Mouse (Mus musculus) brain, adult 2 months (tissue): ENCODE measurements around the gene Gnas.
"Not testable (repeated sequence)": the region's sequence is repeated elsewhere in the genome, so short reads cannot be mapped to it uniquely, and the experiment has no call there.

Experiments used
- DNase-seq: peaks from one replicate; pipeline ENCODE4 v3.0.0; 2011; ENCODE audit warnings: low read depth, low spot score

The Gnas gene

DNA sequence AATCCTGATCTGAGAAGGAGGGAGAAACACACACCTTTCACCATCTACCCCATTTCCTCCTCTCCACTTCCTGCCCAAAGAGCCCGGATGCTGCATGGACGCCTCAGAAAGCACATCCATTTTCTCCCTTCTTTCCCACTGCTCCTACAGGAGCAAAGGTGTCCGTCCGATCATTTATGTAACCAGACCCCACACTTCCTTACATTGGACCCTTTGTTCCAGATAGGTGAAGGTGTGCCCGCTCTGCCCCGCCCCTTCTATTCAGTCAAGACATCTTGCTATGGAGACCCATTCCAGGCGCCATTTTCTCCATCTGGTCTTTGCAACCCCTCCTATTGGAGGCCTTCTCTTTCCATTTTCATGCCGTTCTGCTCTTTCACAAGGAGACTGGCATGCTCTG lies 10.3 kb downstream of the Gnas start:
- no peak for DNase-seq

DNA sequence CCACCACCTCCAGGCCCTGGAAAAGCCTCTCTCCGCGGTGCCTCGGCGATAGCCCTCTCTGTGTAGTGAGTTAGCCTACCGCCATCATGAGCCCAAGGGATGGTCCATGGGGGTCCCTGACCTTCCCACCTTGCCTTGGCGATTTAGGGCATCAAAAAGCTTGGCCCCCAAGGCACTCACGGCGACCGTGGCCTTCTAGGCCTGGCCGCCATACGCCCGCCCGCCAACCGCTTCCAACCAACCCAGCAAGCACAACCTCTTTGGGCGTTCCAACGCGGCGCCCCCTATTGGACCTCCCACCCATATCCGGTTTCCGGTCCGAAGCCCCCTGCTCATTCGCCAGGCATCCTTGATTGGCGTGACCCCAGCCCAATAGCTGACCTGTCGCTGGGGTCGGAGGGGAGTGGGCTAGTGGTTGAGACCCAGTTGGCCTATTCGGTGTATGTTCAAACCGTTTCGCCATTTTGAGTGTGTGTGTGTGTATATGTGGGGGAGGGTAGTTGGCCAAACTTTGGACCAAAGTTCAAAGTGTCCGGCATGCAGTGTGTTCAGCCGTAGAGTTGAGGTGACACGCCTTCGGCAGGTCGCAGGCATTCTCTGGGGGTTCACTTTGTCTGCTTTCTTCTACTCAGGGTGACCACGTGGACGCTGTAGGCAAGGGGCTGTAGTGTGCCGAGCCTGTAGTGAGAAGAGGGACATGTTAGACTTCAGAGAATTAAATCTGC lies 11.2 kb downstream of the Gnas start:
- DNase-seq: peak; percentile 53

DNA sequence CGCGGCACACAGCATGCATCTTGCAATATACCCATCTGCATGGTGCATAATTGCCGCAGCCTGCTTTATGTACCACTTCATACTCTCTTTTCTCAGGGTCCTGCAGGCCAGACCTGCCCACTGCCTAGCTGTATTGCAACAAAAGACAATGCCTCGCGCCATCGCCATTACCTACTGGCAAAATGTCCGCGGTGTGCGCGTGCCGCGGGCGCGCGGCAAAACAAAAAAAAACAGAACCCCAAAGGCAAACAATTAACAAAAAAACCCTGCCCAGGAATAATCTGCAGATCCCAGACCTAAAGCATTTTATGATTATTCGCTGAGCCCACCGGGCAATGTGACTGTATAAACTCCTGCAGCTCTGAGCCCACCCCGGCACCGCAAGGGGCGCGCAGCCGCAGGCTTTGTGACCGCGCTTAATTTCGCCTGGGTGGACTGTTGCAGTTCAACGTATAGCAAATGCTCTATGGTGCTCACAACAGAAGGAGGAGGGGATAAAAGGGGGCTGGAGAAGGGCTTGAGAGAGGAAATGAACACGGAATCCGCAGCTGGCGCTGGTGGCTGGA lies 11.9 kb downstream of the Gnas start:
- DNase-seq: no peak

DNA sequence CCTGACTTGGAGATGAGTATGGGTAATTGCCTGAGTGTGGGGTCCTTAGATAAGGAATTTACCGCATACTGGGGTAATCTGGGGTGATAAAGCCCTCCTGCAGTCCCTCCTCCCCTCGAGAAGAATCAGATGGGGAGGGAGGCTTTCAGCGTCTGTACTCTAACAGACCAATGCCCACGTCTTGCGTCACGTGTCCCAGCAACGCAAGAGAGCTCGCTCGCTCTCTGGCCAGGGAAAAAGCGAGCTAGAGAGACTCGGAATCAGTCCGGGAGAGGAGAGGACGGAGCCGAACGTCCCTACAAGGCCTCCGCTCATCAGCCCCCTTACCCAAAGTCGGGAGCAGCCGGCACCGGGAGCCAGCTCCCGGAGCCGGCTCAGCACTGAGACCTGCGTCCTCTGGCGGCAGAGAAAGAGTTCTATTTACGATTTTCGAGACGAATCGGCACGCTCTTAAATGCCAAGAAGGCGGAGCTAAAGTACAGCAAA lies 13.0 kb downstream of the Gnas start:
- DNase-seq: peak; percentile 23

DNA sequence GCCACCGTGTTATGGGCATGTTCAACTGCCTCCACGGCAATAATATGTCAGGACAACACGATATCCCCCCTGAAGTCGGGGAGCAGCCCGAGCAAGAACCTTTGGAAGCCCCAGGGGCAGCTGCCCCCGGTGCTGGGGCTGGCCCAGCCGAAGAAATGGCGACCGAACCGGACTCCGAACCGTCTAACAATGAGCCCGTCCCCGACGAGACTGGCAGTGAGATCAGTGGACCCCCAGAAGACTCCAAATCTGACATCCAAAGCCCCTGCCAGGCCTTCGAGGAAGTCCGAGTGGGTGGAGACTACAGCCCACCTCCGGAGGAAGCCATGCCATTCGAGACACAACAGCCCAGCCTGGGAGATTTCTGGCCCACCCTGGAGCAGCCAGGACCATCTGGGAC lies 13.7 kb downstream of the Gnas start:
- no peak for DNase-seq

DNA sequence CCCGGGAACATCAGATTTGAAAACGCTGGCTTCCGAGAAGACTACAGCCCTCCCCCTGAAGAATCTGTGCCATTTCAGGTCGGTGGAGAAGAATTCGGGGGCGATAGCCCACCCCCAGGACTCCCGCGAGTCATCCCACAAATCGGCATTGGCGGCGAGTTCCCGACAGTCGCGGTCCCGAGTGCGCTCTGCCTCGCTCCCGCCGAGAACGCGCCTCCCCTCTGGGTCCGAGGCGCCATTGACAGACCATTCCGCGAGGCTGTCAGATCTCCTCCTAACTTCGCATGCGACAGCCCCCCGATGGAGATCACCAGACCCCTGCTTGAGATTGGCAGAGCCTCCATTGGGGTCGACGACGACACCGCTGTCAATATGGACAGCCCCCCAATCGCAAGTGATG lies 14.4 kb downstream of the Gnas start:
- DNase-seq: no peak

DNA sequence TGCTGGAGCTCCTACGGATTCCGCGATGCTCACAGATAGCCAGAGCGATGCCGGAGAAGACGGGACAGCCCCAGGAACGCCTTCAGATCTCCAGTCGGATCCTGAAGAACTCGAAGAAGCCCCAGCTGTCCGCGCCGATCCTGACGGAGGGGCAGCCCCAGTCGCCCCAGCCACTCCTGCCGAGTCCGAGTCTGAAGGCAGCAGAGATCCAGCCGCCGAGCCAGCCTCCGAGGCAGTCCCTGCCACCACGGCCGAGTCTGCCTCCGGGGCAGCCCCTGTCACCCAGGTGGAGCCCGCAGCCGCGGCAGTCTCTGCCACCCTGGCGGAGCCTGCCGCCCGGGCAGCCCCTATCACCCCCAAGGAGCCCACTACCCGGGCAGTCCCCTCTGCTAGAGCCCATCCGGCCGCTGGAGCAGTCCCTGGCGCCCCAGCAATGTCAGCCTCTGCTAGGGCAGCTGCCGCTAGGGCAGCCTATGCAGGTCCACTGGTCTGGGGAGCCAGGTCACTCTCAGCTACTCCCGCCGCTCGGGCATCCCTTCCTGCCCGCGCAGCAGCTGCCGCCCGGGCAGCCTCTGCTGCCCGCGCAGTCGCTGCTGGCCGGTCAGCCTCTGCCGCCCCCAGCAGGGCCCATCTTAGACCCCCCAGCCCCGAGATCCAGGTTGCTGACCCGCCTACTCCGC lies 15.1 kb downstream of the Gnas start:
- no peak for DNase-seq

DNA sequence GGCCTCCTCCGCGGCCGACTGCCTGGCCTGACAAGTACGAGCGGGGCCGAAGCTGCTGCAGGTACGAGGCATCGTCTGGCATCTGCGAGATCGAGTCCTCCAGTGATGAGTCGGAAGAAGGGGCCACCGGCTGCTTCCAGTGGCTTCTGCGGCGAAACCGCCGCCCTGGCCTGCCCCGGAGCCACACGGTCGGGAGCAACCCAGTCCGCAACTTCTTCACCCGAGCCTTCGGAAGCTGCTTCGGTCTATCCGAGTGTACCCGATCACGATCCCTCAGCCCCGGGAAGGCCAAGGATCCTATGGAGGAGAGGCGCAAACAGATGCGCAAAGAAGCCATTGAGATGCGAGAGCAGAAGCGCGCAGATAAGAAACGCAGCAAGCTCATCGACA lies 15.6 kb downstream of the Gnas start:
- no peak for DNase-seq

DNA sequence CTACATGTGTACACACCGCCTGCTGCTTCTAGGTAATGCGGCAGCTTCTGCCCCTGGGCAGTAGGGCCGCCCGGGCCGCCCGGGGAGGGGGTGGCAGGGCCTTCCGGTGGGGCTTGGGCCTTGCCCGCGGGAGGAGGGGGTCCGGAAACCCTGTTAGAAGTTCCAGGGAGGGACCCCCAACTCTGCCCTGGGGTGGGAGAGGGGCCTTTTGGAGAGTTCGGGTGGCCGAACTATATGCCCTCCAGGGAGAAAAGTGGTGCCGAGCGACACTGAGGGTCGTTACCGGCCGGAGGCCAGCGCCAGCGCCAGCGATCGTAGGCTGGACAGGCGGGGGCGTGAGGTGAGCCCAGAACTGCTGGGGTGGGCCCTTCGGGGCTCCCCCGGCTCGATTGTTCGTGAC lies 16.1 kb downstream of the Gnas start:
- no peak for DNase-seq

DNA sequence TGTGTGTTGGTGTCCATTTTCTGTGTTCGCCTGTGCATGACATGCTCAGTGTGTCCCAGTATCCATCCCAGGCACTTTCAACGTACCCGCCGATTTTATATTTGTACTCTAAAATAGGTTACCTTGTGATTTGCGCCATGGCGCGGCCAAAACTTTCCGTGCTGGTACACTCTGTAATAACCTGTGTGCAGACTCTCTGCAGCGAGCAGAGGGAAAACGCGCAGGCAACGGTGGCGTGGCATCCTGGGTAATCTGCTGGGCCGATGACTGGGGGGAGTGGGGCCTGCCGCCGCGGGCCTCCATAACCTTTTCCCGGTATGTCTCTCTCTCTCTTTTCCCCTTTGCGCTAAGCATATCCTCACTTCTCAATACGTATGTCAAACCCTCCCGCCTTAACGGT lies 16.5 kb downstream of the Gnas start:
- DNase-seq: no peak

DNA sequence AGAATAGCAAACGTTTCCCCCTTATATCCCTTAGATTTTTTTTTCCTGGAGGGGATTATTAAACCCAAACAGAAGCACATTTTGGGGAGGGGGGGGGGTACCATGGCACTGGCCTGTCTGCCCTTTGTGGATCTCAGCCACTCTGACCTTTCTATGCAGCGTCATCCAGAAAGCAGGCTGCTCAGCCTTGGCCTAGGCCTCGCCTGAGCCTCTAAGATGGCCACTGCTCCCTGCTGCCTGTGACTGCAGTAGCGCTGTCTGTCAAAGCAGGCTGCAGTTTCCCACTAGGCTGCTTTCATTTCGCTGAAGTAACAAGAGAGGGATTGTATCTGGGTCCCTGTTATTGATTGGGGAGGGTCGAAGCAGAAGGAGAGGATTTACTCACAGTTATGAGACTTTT lies 18.4 kb downstream of the Gnas start:
- DNase-seq: no peak

DNA sequence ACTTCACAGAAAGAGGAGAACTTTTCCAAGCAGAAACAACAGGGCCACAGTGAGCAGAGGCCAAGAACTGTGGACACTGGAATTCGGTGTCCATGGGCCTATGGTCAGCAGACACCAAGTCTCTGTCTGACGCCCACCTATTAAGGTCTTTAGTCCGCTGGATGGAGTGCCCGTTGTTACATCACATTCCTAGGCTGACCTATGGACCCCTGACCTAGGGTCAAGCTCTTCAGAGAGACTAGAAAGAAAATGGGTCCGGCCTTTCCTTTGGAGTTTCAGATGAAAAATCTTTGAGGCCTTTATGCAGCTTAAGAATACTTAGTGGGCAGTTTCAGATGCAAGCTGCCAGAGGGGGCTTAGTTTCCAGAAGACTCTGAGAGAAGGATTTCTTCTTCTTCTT lies 21.5 kb downstream of the Gnas start:
- DNase-seq: no peak

DNA sequence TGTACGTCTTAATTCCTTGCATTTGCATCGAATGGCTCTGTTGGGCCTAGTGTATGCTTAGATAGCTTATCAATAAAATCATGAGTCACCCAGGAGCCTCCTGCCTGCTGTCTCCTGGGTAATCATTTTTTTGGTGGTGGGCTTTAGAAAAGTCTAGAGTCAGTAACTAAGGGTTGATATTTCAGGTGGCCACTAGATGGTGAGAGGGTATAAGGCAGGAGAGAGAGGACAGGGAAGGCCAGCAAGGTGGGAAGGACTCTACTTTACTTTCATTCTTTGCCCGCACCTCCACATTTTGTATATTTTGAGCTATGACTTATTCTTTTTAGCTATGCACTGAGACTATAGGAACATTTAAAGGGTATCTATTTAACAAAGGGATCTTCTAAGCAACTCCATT lies 23.8 kb downstream of the Gnas start:
- no peak for DNase-seq

DNA sequence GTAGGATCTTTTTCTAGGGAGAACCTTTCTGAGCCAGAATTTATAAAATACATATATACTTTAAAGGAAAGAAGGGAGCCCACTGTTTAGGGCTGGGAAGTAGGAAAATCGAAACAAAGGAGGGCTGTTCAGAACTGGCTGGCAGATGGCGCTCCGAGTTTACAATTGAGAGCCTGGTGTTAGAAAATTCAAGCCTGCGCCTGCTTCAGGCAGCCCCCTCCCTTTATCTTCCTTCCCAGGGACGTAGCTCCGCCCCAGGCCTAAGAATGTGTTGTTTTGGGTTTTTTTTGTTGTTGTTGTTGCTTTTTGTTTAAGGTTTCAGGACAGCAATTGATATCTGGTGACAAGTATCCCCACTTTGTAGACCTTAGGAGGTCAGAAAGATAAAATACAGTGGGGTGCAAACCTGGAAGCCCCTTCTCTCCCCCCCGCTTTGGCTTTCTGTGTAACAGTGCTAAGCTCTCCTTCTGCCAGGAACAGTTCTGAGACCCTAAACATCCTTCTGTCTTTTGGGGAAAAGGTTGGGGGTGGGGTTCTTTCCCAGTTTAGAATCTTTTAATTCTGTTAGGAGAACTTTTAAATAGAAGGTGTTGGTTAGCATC lies 26.9 kb downstream of the Gnas start:
- DNase-seq: peak; percentile 67

DNA sequence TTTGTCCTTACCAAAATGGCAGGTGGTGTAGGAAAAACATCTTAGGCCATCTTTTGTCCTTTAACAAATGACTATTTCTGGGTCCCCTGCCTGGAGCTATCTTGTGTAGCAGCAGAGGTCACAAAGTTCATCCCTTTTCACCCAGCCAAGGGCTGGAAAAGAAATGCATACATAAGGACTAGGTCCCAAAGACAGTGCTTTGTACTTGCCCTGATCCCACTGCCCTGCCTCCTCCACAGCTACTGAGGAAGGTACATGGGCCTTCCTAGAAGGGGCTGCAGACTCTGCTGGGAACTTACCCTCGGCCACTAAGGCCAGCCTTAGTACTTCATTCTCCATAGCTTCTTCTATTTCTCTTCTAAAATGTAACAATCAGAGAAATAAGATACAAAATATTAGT lies 27.5 kb downstream of the Gnas start:
- no peak for DNase-seq

DNA sequence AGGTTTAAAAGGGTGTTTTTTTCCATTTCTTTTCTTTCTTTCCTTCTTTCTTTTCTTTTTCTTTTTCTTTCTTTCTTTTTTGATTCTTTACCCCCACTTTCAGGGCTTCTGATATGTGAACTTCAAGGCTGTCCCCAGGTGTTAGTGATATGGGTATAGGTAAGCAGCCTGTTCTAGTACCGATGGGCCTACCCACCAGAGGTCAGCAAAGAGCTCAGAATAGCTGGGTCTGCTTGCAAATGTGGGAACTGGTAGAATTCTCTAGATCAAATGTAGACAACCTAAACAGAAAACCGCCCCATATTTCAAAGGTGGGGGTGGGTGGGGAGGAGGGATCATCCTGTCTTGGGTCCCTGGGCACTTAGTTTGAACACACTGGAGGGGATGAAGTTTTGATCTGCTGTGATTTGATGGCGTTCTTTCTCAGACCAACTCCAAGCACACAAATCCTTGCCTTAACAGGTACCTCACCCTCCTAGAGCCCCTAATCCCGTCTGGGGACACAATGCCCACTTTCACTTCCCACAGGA lies 28.1 kb downstream of the Gnas start:
- DNase-seq: peak; percentile 88

DNA sequence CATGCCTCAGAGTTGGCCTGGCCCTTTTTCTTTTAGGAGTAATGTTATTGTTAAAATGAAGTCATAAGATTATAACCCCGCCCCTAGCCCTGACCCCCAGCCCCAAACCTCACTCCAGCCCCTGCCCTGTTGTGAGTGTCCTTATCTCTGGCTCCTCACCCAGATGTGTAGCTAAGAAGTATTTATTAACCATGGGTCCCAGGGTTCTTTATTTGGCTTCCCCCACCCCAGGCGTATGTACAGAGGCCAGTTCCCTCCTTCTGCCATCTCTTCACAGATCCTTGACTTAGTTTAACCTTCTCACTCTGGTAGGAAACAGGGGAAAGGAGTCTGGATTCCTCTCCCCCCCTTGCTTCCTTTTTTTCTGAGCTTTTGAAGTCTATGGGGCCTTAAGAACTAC lies 28.5 kb downstream of the Gnas start:
- DNase-seq: no peak

DNA sequence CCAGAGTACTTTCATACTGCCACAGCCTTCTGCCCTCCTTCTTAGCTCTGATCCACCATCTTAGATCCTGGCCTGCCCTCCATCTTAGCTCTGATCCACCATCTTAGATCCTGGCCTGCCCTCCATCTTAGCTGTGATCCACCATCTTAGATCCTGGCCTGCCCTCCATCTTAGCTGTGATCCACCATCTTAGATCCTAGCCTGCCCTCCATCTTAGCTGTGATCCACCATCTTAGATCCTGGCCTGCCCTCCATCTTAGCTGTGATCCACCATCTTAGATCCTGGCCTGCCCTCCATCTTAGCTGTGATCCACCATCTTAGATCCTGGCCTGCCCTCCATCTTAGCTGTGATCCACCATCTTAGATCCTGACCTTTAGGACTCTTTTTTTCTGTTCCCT lies 31.3 kb downstream of the Gnas start:
- DNase-seq: not testable (repeated sequence)

DNA sequence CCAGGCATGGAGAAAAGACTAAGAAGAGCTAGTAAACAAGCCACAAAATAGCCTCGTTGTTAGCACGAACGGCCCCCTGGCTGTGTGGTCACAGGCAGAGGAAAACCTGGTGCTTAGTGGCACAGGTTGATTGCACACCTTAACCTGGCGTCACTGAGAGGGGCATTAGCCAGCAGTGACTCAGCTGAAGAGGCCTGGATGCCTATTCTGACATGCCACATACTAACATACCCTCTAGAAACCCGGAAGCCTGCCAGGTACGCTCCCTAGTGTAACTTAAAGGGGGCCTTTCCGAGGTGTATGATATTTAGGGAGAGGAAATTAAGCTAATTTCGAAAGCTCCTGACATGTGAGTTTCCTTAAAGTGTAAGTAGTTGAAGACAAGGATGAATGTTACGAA lies 32.5 kb downstream of the Gnas start:
- DNase-seq: no peak

DNA sequence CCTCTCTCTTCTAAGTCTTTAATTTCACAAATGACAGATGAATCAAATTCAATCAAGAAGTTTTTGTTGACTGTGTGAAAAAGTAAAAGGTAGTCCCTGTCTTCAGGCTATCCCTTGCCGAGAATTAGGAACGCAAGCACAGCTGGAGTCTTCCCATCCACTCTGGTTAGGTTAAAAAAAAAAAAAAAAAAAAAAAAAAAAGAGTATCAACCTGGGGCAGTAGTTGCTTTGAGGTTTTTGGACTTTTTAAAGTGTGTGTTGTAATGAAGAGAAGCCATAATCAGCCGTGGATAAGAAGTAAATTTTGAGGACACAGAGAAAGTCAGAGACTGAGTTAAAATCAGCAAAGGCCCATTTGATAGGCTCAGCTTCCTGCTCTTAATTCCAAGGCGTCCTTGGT lies 41.9 kb downstream of the Gnas start:
- no peak for DNase-seq

DNA sequence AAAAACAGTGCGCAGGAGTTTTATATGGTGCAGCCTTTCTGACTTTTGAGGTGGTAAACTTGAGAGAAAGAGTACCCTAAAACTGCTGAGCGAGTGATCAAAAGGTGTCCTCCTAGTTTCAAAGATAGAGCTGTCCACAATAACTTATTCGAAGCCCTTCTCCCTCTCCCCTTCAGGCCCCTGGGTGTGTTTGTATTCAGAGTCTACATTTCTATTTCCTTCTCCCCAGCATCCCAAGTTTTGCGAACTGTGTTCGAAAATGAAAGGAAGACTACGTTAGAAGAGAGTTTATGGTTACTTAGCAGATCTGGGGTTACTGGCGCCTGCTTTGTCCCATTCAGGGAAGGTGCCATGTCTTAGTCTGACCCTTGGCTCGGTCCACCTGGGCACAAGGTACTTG lies 42.4 kb downstream of the Gnas start:
- no peak for DNase-seq

DNA sequence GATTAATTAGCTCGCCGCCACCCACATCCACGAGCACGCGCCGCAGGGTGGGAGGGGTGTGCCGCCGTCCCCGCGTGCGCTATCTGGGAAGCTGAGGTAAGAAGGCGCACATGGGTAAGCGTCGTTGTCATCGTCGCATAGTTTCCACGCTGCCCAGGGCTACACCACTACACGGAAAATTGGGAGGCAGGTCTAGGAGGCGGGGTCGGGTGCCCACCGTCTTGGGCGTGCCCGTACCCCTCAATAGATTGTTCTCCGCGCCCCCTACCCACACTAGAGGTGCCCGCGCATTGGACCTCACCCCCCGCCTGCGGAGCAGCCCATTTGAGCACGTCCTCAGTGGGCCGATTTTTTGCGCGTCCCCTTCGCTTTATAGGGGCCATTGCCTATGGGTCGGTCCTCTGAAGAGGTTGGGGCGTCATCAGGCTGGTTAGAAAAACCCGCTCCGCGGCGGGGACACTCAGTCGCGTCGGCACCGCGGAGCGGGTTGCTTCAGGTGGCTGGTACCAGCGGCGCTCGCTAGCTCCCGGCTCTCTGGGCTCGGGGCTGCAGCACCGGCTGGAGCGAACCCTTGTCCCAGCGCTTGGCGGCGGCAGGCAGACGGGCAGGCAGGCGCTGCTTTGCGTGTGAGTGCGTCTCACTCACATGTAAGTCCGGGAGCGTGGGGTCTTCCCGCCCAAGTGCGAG lies 43.3 kb downstream of the Gnas start:
- DNase-seq: peak; percentile 96
